Mouse (Mus musculus): ENCODE results near the gene Polr2b. TPM values are rescaled to one million over a fixed set of nuclear protein-coding genes. Genes with fewer than 3 reads are reported as not detected.

The Polr2b gene
- polyA plus RNA-seq, 1 experiment from 2014 or later: 62.5 TPM

DNA sequence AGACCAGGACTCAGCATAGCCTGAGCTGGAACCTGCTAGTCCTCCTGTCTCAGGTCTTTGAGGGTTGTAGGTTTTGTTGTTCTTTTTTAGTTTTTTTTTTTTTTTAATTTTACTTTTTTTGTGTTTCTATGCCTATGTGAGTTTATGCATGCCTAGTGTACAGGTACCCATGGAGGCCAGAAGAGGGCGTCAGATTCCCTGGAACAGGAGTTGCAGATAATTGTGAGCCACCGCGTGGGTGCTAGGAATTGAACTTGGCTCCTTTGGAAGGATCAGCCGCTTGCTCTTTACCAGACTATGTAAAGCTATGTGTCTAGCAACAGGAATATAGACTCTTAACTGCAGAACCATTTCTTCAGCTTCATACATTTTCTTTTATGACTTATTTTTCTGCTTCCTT lies 4.3 kb downstream of the Polr2b start:
- Histone ChIP-seq H3K36me3 (ENCODE audit: control insufficient read depth, insufficient read depth, low read length) (peaks cover 16% of the 10 kb centered on the region), H3K27me3 (ENCODE audit: control insufficient read depth, insufficient read depth, low read depth, low read length) (no peaks in the 10 kb centered on the region), H3K4me3 (ENCODE audit: low read depth, low read length) (no peak overlapping the region), H3K9me3 (replicated peaks; ENCODE audit: control insufficient read depth, low read length, poor library complexity, severe bottlenecking) (no peaks in the 10 kb centered on the region), H3K27ac (ENCODE audit: low read length) (no peak overlapping the region), H3K4me1 (ENCODE audit: control insufficient read depth, insufficient read depth, low read length) (peaks cover 10% of the 10 kb centered on the region), H3K4me2 (ENCODE audit: low read length) (no peak overlapping the region), H3K9ac (ENCODE audit: low read depth, low read length) (no peak overlapping the region)
- 93% methylated on average over 4 of the region's 4 CpGs for WGBS
- no peak for ATAC-seq

DNA sequence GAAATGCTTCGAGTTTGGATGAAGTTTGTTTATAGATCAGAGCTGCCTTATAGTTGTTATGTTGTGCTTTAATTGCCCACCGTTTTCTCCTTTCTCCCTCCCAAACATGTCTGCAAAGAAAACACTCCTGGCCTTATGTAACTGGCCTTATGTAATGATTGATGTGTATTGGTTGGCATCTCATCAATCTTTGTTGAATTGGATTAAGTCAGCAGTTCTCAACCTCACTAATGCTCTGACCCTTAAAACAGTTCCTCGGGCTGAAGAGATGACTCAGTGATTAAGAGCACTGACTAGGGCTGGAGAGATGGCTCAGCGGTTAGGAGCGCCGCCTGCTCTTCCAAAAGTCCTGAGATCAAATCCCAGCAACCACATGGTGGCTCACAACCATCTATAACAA lies 5.0 kb downstream of the Polr2b start:
- H3K27ac ChIP-seq (ENCODE audit: low read length): no peak overlapping the region
- H3K9me3 ChIP-seq (replicated peaks; ENCODE audit: control insufficient read depth, low read length, poor library complexity, severe bottlenecking): no peaks in the 10 kb centered on the region
- H3K9ac ChIP-seq (ENCODE audit: low read depth, low read length): no peak overlapping the region
- H3K36me3 ChIP-seq (ENCODE audit: control insufficient read depth, insufficient read depth, low read length): peaks cover 18% of the 10 kb centered on the region
- WGBS: 96% methylated on average over 6 of the region's 6 CpGs
- peaks cover 10% of the 10 kb centered on the region for H3K4me1 ChIP-seq (ENCODE audit: control insufficient read depth, insufficient read depth, low read length)
- no peak for ATAC-seq
- no peak overlapping the region for H3K4me3 ChIP-seq (ENCODE audit: low read depth, low read length)
- no peak overlapping the region for H3K4me2 ChIP-seq (ENCODE audit: low read length)
- H3K27me3 ChIP-seq (ENCODE audit: control insufficient read depth, insufficient read depth, low read depth, low read length): no peaks in the 10 kb centered on the region

DNA sequence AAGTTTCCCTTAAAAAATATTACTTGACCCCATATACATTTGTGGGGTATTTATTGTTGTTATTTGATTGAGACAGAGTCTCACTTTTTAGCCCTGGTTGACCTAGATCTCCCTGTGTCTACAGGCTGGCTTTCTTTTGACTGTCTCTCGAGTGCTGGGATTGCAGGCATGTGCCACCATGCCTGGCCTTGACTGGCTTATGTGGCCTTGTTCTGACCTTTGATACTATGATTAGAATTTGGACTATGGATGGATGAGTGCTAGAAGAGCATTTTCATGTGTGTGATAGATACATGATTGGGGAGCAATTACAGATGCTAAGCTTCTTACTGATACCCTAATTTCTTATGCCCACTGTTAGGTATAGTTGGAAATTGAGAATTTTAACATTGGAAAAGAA lies 15.0 kb downstream of the Polr2b start:
- no peak for ATAC-seq
- Histone ChIP-seq H3K36me3 (ENCODE audit: control insufficient read depth, insufficient read depth, low read length) (peaks cover 69% of the 10 kb centered on the region), H3K4me3 (ENCODE audit: low read depth, low read length) (no peak overlapping the region), H3K27me3 (ENCODE audit: control insufficient read depth, insufficient read depth, low read depth, low read length) (no peaks in the 10 kb centered on the region), H3K9ac (ENCODE audit: low read depth, low read length) (no peak overlapping the region), H3K27ac (ENCODE audit: low read length) (no peak overlapping the region), H3K4me2 (ENCODE audit: low read length) (no peak overlapping the region), H3K4me1 (ENCODE audit: control insufficient read depth, insufficient read depth, low read length) (no peaks in the 10 kb centered on the region), H3K9me3 (replicated peaks; ENCODE audit: control insufficient read depth, low read length, poor library complexity, severe bottlenecking) (no peaks in the 10 kb centered on the region)
- WGBS: 81% methylated on average over 1 of the region's 1 CpGs

DNA sequence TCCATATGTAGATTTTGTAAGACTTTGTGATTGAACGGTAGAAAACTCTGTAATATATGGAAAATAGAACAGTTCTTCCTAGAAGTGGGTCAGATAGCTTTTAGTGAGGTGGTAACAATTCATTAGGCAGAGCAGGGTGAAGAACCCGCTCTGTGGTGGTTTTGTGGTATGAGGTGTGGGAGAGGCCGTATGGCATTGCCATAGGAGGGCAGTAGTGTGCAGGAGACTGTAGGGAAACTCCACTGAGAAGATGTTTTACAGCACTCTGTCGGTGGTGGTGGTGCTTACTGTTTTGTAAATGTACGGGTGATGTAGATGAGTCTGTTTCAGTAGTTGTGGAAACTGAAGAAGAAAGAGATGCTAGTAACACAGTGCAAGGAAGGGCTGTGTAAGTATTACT lies 20.2 kb downstream of the Polr2b start:
- ATAC-seq: no peak
- Histone ChIP-seq H3K4me1 (ENCODE audit: control insufficient read depth, insufficient read depth, low read length) (no peaks in the 10 kb centered on the region), H3K36me3 (ENCODE audit: control insufficient read depth, insufficient read depth, low read length) (peaks cover 54% of the 10 kb centered on the region), H3K9me3 (replicated peaks; ENCODE audit: control insufficient read depth, low read length, poor library complexity, severe bottlenecking) (no peaks in the 10 kb centered on the region), H3K4me2 (ENCODE audit: low read length) (no peak overlapping the region), H3K27ac (ENCODE audit: low read length) (no peak overlapping the region), H3K27me3 (ENCODE audit: control insufficient read depth, insufficient read depth, low read depth, low read length) (no peaks in the 10 kb centered on the region), H3K9ac (ENCODE audit: low read depth, low read length) (no peak overlapping the region), H3K4me3 (ENCODE audit: low read depth, low read length) (no peak overlapping the region)
- 75% methylated on average over 5 of the region's 5 CpGs for WGBS

DNA sequence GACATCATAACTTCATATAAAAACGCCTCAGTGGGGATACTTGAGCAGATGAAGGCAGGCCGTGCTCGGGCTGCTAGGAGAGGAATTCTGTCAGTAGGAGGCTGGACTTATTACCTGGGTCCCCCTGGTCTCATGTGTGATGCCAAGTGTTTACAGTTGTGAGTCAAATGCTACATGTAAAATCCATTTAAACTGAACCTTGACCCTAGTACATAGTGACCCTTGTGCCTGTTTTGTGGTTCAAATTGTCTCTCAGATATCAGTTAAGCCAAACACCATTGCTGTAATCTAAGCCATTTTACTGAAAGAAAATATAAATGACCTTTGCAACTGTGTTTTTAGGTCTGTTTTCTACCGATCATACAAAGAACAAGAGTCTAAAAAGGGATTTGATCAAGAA lies 30.1 kb downstream of the Polr2b start:
- no peaks in the 10 kb centered on the region for H3K9me3 ChIP-seq (replicated peaks; ENCODE audit: control insufficient read depth, low read length, poor library complexity, severe bottlenecking)
- ATAC-seq: no peak
- 91% methylated on average over 4 of the region's 4 CpGs for WGBS
- H3K9ac ChIP-seq (ENCODE audit: low read depth, low read length): no peak overlapping the region
- no peak overlapping the region for H3K4me3 ChIP-seq (ENCODE audit: low read depth, low read length)
- peaks cover 55% of the 10 kb centered on the region for H3K36me3 ChIP-seq (ENCODE audit: control insufficient read depth, insufficient read depth, low read length)
- no peaks in the 10 kb centered on the region for H3K27me3 ChIP-seq (ENCODE audit: control insufficient read depth, insufficient read depth, low read depth, low read length)
- H3K4me1 ChIP-seq (ENCODE audit: control insufficient read depth, insufficient read depth, low read length): no peaks in the 10 kb centered on the region
- H3K27ac ChIP-seq (ENCODE audit: low read length): no peak overlapping the region
- no peak overlapping the region for H3K4me2 ChIP-seq (ENCODE audit: low read length)

DNA sequence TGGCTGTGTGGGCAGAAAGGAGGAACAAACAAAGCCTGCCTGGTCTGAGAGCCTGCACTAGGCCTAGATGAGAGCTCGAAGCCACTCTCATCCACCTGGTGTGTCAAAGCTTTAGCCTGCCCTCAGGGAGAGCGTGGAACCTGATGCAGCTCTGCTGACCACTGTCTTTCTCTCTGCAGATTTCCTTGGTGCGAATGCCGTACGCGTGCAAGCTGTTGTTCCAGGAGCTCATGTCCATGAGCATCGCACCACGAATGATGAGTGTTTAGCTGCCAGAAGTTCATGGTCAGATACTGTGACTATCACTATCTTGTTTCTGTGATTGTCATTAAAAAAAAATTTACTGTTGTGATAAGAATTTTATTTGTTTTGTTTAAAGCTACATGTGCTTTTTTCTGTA lies 39.0 kb downstream of the Polr2b start:
- Histone ChIP-seq H3K27ac (ENCODE audit: low read length) (no peak overlapping the region), H3K4me1 (ENCODE audit: control insufficient read depth, insufficient read depth, low read length) (no peaks in the 10 kb centered on the region), H3K4me3 (ENCODE audit: low read depth, low read length) (no peak overlapping the region), H3K9ac (ENCODE audit: low read depth, low read length) (no peak overlapping the region), H3K27me3 (ENCODE audit: control insufficient read depth, insufficient read depth, low read depth, low read length) (no peaks in the 10 kb centered on the region), H3K4me2 (ENCODE audit: low read length) (no peak overlapping the region), H3K9me3 (replicated peaks; ENCODE audit: control insufficient read depth, low read length, poor library complexity, severe bottlenecking) (no peaks in the 10 kb centered on the region), H3K36me3 (ENCODE audit: control insufficient read depth, insufficient read depth, low read length) (peaks cover 31% of the 10 kb centered on the region)
- WGBS: 96% methylated on average over 8 of the region's 8 CpGs
- ATAC-seq: no peak

DNA sequence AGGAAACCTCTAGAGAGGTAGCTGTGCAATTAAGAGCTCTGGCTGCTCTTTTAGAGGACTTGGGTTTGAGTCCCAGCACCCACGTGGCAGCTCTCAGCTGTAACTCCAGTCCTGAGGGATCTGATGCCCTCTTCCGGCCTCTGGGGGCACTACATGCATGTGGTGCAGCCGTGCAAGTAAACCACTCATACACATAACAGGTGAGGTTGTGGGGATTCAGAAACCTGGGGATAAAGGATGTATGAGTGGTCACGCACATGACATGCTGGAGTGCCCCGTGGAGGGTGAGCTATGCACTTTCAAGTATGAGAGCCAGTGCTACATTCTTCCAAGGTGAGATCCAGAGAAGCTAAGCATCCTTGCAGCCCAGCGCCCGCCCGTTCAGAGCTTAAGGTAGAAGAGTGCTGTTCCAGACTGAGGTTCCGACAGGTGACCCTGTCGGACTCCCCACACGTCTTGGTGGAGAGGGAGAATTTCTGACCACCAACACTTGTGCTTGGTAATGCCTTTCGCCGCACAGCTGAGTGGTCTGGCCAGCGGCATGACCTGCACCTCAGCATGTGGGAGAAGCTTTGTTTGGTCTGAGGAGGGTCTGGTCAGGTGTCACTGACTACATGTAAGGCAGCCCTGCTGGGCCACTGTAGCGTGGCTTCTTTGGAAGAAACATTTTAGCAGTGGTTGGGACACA lies 40.2 kb downstream of the Polr2b start:
- no peak for ATAC-seq
- 92% methylated on average over 15 of the region's 15 CpGs for WGBS

DNA sequence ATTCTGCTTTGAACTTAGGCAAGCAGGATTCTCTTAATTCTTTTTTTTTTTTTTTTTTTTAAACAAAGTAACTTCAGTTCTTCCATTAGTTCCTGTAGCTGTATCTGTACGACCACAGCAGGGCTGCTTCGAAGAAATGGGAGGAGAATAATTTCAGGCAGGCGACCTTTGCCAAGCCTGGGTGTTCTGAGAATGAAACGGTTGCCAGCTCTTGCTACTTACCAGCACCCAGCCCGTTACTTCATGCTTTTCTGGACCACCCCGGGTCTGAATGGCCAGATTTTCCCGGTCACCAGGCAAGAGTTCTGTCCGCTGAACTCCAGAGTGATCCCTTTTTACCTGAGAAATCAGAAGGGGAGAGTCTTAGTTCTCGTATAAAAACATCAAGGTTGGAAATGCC lies 41.7 kb downstream of the Polr2b start:
- no peak overlapping the region for H3K27ac ChIP-seq (ENCODE audit: low read length)
- ATAC-seq: no peak
- WGBS: 66% methylated on average over 9 of the region's 9 CpGs
- H3K4me3 ChIP-seq (ENCODE audit: low read depth, low read length): no peak overlapping the region
- peaks cover 2% of the 10 kb centered on the region; the same call in 1 of the 2 replicates for H3K27me3 ChIP-seq (ENCODE audit: control insufficient read depth, insufficient read depth, low read depth, low read length)
- H3K9ac ChIP-seq (ENCODE audit: low read depth, low read length): no peak overlapping the region
- peaks cover 17% of the 10 kb centered on the region for H3K36me3 ChIP-seq (ENCODE audit: control insufficient read depth, insufficient read depth, low read length)
- no peaks in the 10 kb centered on the region for H3K9me3 ChIP-seq (replicated peaks; ENCODE audit: control insufficient read depth, low read length, poor library complexity, severe bottlenecking)
- H3K4me2 ChIP-seq (ENCODE audit: low read length): no peak overlapping the region
- peaks cover 3% of the 10 kb centered on the region; the same call in 1 of the 2 replicates for H3K4me1 ChIP-seq (ENCODE audit: control insufficient read depth, insufficient read depth, low read length)

More for the DNA sequence above, 40.2 kb downstream of the Polr2b start:
- no peak overlapping the region for H3K9ac ChIP-seq (ENCODE audit: low read depth, low read length)
- H3K27me3 ChIP-seq (ENCODE audit: control insufficient read depth, insufficient read depth, low read depth, low read length): no peaks in the 10 kb centered on the region; the same call in 1 of the 2 replicates
- peaks cover 3% of the 10 kb centered on the region; the same call in 1 of the 2 replicates for H3K4me1 ChIP-seq (ENCODE audit: control insufficient read depth, insufficient read depth, low read length)
- H3K4me2 ChIP-seq (ENCODE audit: low read length): no peak overlapping the region
- no peak overlapping the region for H3K4me3 ChIP-seq (ENCODE audit: low read depth, low read length)
- H3K9me3 ChIP-seq (replicated peaks; ENCODE audit: control insufficient read depth, low read length, poor library complexity, severe bottlenecking): no peaks in the 10 kb centered on the region
- no peak overlapping the region for H3K27ac ChIP-seq (ENCODE audit: low read length)
- H3K36me3 ChIP-seq (ENCODE audit: control insufficient read depth, insufficient read depth, low read length): peaks cover 29% of the 10 kb centered on the region

DNA sequence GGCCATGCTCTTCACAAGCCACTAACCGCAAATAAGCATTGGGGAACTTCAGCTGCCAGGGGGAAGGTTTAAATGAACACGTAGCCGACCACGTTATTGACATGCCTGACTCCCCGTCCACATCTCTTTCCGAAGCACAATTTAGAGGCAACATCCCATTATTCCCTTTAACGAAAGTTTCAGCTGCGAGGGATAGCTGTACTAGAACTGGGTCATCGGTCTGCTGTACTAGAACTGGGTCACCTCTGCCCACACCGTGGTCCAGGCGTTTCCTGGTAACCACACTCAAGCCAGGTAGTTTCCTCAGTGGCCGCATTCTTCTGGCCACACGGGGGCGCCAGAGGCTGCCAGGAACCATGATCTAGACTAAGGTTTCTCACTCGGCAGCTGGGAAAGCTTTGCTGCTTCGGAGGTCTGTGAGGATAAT lies 44.4 kb downstream of the Polr2b start:
- H3K36me3 ChIP-seq (ENCODE audit: control insufficient read depth, insufficient read depth, low read length): peaks cover 7% of the 10 kb centered on the region
- no peak overlapping the region for H3K27ac ChIP-seq (ENCODE audit: low read length)
- peaks cover 2% of the 10 kb centered on the region; the same call in 1 of the 2 replicates for H3K27me3 ChIP-seq (ENCODE audit: control insufficient read depth, insufficient read depth, low read depth, low read length)
- peak overlapping the region; percentile 63 for H3K4me2 ChIP-seq (ENCODE audit: low read length)
- H3K4me3 ChIP-seq (ENCODE audit: low read depth, low read length): peak overlapping the region; percentile 28
- no peaks in the 10 kb centered on the region for H3K9me3 ChIP-seq (replicated peaks; ENCODE audit: control insufficient read depth, low read length, poor library complexity, severe bottlenecking)
- H3K9ac ChIP-seq (ENCODE audit: low read depth, low read length): peak overlapping the region; percentile 27; the same call in 1 of the 2 replicates
- peaks cover 3% of the 10 kb centered on the region; the same call in 1 of the 2 replicates for H3K4me1 ChIP-seq (ENCODE audit: control insufficient read depth, insufficient read depth, low read length)
- 6% methylated on average over 16 of the region's 16 CpGs for WGBS
- ATAC-seq: peak; percentile 73

Data from midbrain, embryonic 16.5 days (tissue).